Mouse (Mus musculus) megakaryocyte, embryonic 14.5 days (primary cell): ENCODE data around the gene Gtdc1. TPM values are rescaled to one million over a fixed set of nuclear protein-coding genes. Genes with fewer than 3 reads are reported as not detected.

ENCODE experiments used
- H3K27me3 ChIP-seq: replicated peaks from 2 replicates; pipeline ENCODE3; 2012; ENCODE audit warnings: inconsistent platforms
- H3K36me3 ChIP-seq: replicated peaks from 2 replicates; pipeline ENCODE3; 2012; ENCODE audit warnings: low read length, inconsistent platforms, mixed read lengths
- H3K4me1 ChIP-seq: 2 replicates; pipeline ENCODE4 v1.6.1; 2012; ENCODE audit warnings: inconsistent platforms
- H3K4me3 ChIP-seq: replicated peaks from 2 replicates; pipeline ENCODE3; 2012; ENCODE audit warnings: moderate library complexity, mild to moderate bottlenecking, inconsistent platforms
- H3K9me3 ChIP-seq: 2 replicates; pipeline ENCODE4 v1.6.1; 2012; ENCODE audit warnings: inconsistent platforms
- FLI1 ChIP-seq: IDR thresholded peaks from 2 replicates; pipeline ENCODE4 v1.6.1; 2012; ENCODE audit warnings: low read length, inconsistent platforms, mixed read lengths
- GATA1 ChIP-seq: IDR thresholded peaks from 3 replicates; pipeline ENCODE4 v1.6.1; 2012; ENCODE audit warnings: mixed read lengths, low read length, inconsistent platforms, borderline replicate concordance
- polyA plus RNA-seq: library from polyadenylated mRNA; stranded (reverse); fragments of >175 nt; gene quantifications from 2 replicates; pipeline ENCODE4 v1.2.3, GENCODE M21; 2012; ENCODE audit warnings: low replicate concordance; ENCODE audit not compliant: insufficient read depth

The Gtdc1 gene
- polyA plus RNA-seq, 1 experiment = 3.0 TPM

GRCm38 (mm10) chr2:44571810-44572209, 355.6 kb downstream of the Gtdc1 start:
- Histone ChIP-seq H3K4me3 (no peak overlapping the region), H3K27me3 (no peaks in the 10 kb centered on the region), H3K4me1 (no peaks in the 10 kb centered on the region), H3K9me3 (no peaks in the 10 kb centered on the region), H3K36me3 (peaks cover 18% of the 10 kb centered on the region)
- TF ChIP-seq FLI1 (no peak), GATA1 (no peak)

GRCm38 (mm10) chr2:44571156-44571555, 356.3 kb downstream of the Gtdc1 start:
- H3K27me3 ChIP-seq = no peaks in the 10 kb centered on the region
- no peaks in the 10 kb centered on the region for H3K9me3 ChIP-seq
- peaks cover 18% of the 10 kb centered on the region for H3K36me3 ChIP-seq
- TF ChIP-seq FLI1 (no peak), GATA1 (no peak)
- H3K4me3 ChIP-seq = no peak overlapping the region
- no peaks in the 10 kb centered on the region for H3K4me1 ChIP-seq

GRCm38 (mm10) chr2:44569140-44569952, 358.1 kb downstream of the Gtdc1 start:
- TF ChIP-seq GATA1 (no peak), FLI1 (no peak)

GRCm38 (mm10) chr2:44564776-44565692, 362.4 kb downstream of the Gtdc1 start:
- TF ChIP-seq FLI1 = no peak
- Histone ChIP-seq H3K27me3 (peaks cover 5% of the 10 kb centered on the region), H3K4me1 (no peaks in the 10 kb centered on the region), H3K9me3 (no peaks in the 10 kb centered on the region), H3K36me3 (peaks cover 12% of the 10 kb centered on the region), H3K4me3 (no peak overlapping the region)

More at GRCm38 (mm10) chr2:44569140-44569952, 358.1 kb downstream of the Gtdc1 start:
- Histone ChIP-seq H3K36me3 (peaks cover 18% of the 10 kb centered on the region), H3K9me3 (no peaks in the 10 kb centered on the region), H3K27me3 (no peaks in the 10 kb centered on the region), H3K4me3 (no peak overlapping the region), H3K4me1 (no peaks in the 10 kb centered on the region)

GRCm38 (mm10) chr2:44561789-44562188, 365.7 kb downstream of the Gtdc1 start:
- Histone ChIP-seq H3K9me3 (no peaks in the 10 kb centered on the region; the same call in 1 of the 2 replicates), H3K4me1 (peaks cover 12% of the 10 kb centered on the region), H3K27me3 (peaks cover 23% of the 10 kb centered on the region), H3K4me3 (no peak overlapping the region), H3K36me3 (peaks cover 9% of the 10 kb centered on the region)
- TF ChIP-seq FLI1 (no peak), GATA1 (no peak)

- TF ChIP-seq FLI1 = no peak
- H3K4me1 ChIP-seq = peaks cover 16% of the 10 kb centered on the region
- peaks cover 37% of the 10 kb centered on the region for H3K27me3 ChIP-seq
- H3K36me3 ChIP-seq = no peaks in the 10 kb centered on the region
- H3K9me3 ChIP-seq = no peaks in the 10 kb centered on the region; the same call in 1 of the 2 replicates
- no peak overlapping the region for H3K4me3 ChIP-seq
Observed at GRCm38 (mm10) chr2:44559242-44559944, 368.1 kb downstream of the Gtdc1 start.

GRCm38 (mm10) chr2:44557669-44558281, 369.7 kb downstream of the Gtdc1 start:
- Histone ChIP-seq H3K4me3 (no peak overlapping the region), H3K4me1 (peaks cover 16% of the 10 kb centered on the region), H3K27me3 (peaks cover 37% of the 10 kb centered on the region), H3K9me3 (no peaks in the 10 kb centered on the region; the same call in none of the 2 replicates), H3K36me3 (no peaks in the 10 kb centered on the region)
- TF ChIP-seq FLI1 (no peak), GATA1 (no peak)

- H3K4me1 ChIP-seq = peaks cover 16% of the 10 kb centered on the region
- H3K4me3 ChIP-seq = peak overlapping the region; percentile 91
- TF ChIP-seq GATA1 (no peak), FLI1 (no peak)
- H3K9me3 ChIP-seq = no peaks in the 10 kb centered on the region; the same call in none of the 2 replicates
- no peaks in the 10 kb centered on the region for H3K36me3 ChIP-seq
- H3K27me3 ChIP-seq = peaks cover 37% of the 10 kb centered on the region
Observed at GRCm38 (mm10) chr2:44556861-44557592, 370.4 kb downstream of the Gtdc1 start.

- Histone ChIP-seq H3K4me1 (peaks cover 16% of the 10 kb centered on the region), H3K4me3 (no peak overlapping the region), H3K27me3 (peaks cover 34% of the 10 kb centered on the region), H3K36me3 (no peaks in the 10 kb centered on the region), H3K9me3 (no peaks in the 10 kb centered on the region; the same call in none of the 2 replicates)
- TF ChIP-seq GATA1 = no peak
- no peak for TF ChIP-seq FLI1
Observed at GRCm38 (mm10) chr2:44554716-44555115, 372.7 kb downstream of the Gtdc1 start.
